Mouse (Mus musculus): Measurements from ENCODE around the gene Gm867. TPM values are rescaled to one million over a fixed set of nuclear protein-coding genes. Genes with fewer than 3 reads are reported as not detected.

Gene Gm867
- not detected in 2 replicates for polyA plus RNA-seq (2012; ENCODE audit: insufficient read depth, low replicate concordance)

GRCm38 (mm10) chr10:75940520-75940919 lies at the start of gene Gm867:
Gene Gm867 (minus strand): TSS chr10:75940672.
- Histone ChIP-seq H3K4me3 (replicated peaks) (no peak within 1 kb of the TSS), H3K36me3 (replicated peaks; ENCODE audit: low read length) (no peaks in the 10 kb centered on the region), H3K27me3 (replicated peaks) (peaks cover 34% of the 10 kb centered on the region), H3K9me3 (no peaks in the 10 kb centered on the region), H3K4me1 (peaks cover 37% of the 10 kb centered on the region)
- TF ChIP-seq FLI1 (IDR thresholded peaks at IDR 0.05; ENCODE audit: low read length) (no peak), GATA1 (IDR thresholded peaks at IDR 0.05; ENCODE audit: borderline replicate concordance, low read length) (no peak)

GRCm38 (mm10) chr10:75979432-75979831 lies 39.0 kb upstream of the Gm867 start:
- Histone ChIP-seq H3K27me3 (replicated peaks) (peaks cover 8% of the 10 kb centered on the region), H3K4me1 (no peaks in the 10 kb centered on the region), H3K36me3 (replicated peaks; ENCODE audit: low read length) (no peaks in the 10 kb centered on the region), H3K9me3 (peaks cover 5% of the 10 kb centered on the region; the same call in 1 of the 2 replicates), H3K4me3 (replicated peaks) (no peak overlapping the region)
- TF ChIP-seq FLI1 (IDR thresholded peaks at IDR 0.05; ENCODE audit: low read length) (no peak), GATA1 (IDR thresholded peaks at IDR 0.05; ENCODE audit: borderline replicate concordance, low read length) (no peak)

- TF ChIP-seq FLI1 (IDR thresholded peaks at IDR 0.05; ENCODE audit: low read length), result no peak
- TF ChIP-seq GATA1 (IDR thresholded peaks at IDR 0.05; ENCODE audit: borderline replicate concordance, low read length), result no peak
- Histone ChIP-seq H3K4me3 (replicated peaks) (no peak overlapping the region), H3K9me3 (peaks cover 9% of the 10 kb centered on the region), H3K27me3 (replicated peaks) (peaks cover 11% of the 10 kb centered on the region), H3K36me3 (replicated peaks; ENCODE audit: low read length) (no peaks in the 10 kb centered on the region), H3K4me1 (no peaks in the 10 kb centered on the region)
Measured at GRCm38 (mm10) chr10:75978835-75979157, 38.3 kb upstream of the Gm867 start.

GRCm38 (mm10) chr10:75978119-75978834 lies 37.8 kb upstream of the Gm867 start:
- TF ChIP-seq GATA1 (IDR thresholded peaks at IDR 0.05; ENCODE audit: borderline replicate concordance, low read length) (no peak), FLI1 (IDR thresholded peaks at IDR 0.05; ENCODE audit: low read length) (no peak)
- H3K4me1 ChIP-seq, result no peaks in the 10 kb centered on the region
- H3K4me3 ChIP-seq (replicated peaks), result no peak overlapping the region
- no peaks in the 10 kb centered on the region for H3K36me3 ChIP-seq (replicated peaks; ENCODE audit: low read length)
- H3K27me3 ChIP-seq (replicated peaks), result peaks cover 11% of the 10 kb centered on the region
- H3K9me3 ChIP-seq, result peaks cover 14% of the 10 kb centered on the region

- Histone ChIP-seq H3K4me1 (no peaks in the 10 kb centered on the region), H3K36me3 (replicated peaks; ENCODE audit: low read length) (no peaks in the 10 kb centered on the region), H3K9me3 (peaks cover 34% of the 10 kb centered on the region), H3K27me3 (replicated peaks) (peaks cover 10% of the 10 kb centered on the region), H3K4me3 (replicated peaks) (no peak overlapping the region)
- TF ChIP-seq GATA1 (IDR thresholded peaks at IDR 0.05; ENCODE audit: borderline replicate concordance, low read length) (no peak), FLI1 (IDR thresholded peaks at IDR 0.05; ENCODE audit: low read length) (no peak)
Measured at GRCm38 (mm10) chr10:75975216-75975615, 34.7 kb upstream of the Gm867 start.

GRCm38 (mm10) chr10:75973846-75974245 lies 33.4 kb upstream of the Gm867 start:
- H3K27me3 ChIP-seq (replicated peaks), result peaks cover 10% of the 10 kb centered on the region
- H3K36me3 ChIP-seq (replicated peaks; ENCODE audit: low read length), result no peaks in the 10 kb centered on the region
- peak overlapping the region; percentile 46 for H3K4me3 ChIP-seq (replicated peaks)

GRCm38 (mm10) chr10:75954381-75954811 lies 13.9 kb upstream of the Gm867 start, which contains the start of gene Gm5134:
Gene Gm5134 (plus strand): TSS chr10:75954514.
- H3K4me1 ChIP-seq, result peaks cover 20% of the 10 kb centered on the region
- TF ChIP-seq GATA1 (IDR thresholded peaks at IDR 0.05; ENCODE audit: borderline replicate concordance, low read length), result no peak
- no peak for TF ChIP-seq FLI1 (IDR thresholded peaks at IDR 0.05; ENCODE audit: low read length)
- no peaks in the 10 kb centered on the region for H3K9me3 ChIP-seq
- peak within 1 kb of the TSS; percentile 83 for H3K4me3 ChIP-seq (replicated peaks)
- H3K27me3 ChIP-seq (replicated peaks), result peaks cover 49% of the 10 kb centered on the region
- H3K36me3 ChIP-seq (replicated peaks; ENCODE audit: low read length), result no peaks in the 10 kb centered on the region

More at GRCm38 (mm10) chr10:75973846-75974245, 33.4 kb upstream of the Gm867 start:
- no peak for TF ChIP-seq FLI1 (IDR thresholded peaks at IDR 0.05; ENCODE audit: low read length)
- H3K4me1 ChIP-seq, result no peaks in the 10 kb centered on the region
- H3K9me3 ChIP-seq, result peaks cover 34% of the 10 kb centered on the region

- peaks cover 20% of the 10 kb centered on the region for H3K4me1 ChIP-seq
- H3K4me3 ChIP-seq (replicated peaks), result peak overlapping the region; percentile 86
- TF ChIP-seq FLI1 (IDR thresholded peaks at IDR 0.05; ENCODE audit: low read length), result no peak
- TF ChIP-seq GATA1 (IDR thresholded peaks at IDR 0.05; ENCODE audit: borderline replicate concordance, low read length), result no peak
- H3K9me3 ChIP-seq, result no peaks in the 10 kb centered on the region
- H3K36me3 ChIP-seq (replicated peaks; ENCODE audit: low read length), result no peaks in the 10 kb centered on the region
- H3K27me3 ChIP-seq (replicated peaks), result peaks cover 68% of the 10 kb centered on the region
Measured at GRCm38 (mm10) chr10:75951424-75952050, 11.1 kb upstream of the Gm867 start.

- TF ChIP-seq GATA1 (IDR thresholded peaks at IDR 0.05; ENCODE audit: borderline replicate concordance, low read length), result no peak
- H3K4me3 ChIP-seq (replicated peaks), result peak overlapping the region; percentile 72
- H3K27me3 ChIP-seq (replicated peaks), result peaks cover 73% of the 10 kb centered on the region
- no peaks in the 10 kb centered on the region for H3K36me3 ChIP-seq (replicated peaks; ENCODE audit: low read length)
- no peaks in the 10 kb centered on the region for H3K9me3 ChIP-seq
- peaks cover 20% of the 10 kb centered on the region for H3K4me1 ChIP-seq
Measured at GRCm38 (mm10) chr10:75950791-75951210, 10.3 kb upstream of the Gm867 start.

All from megakaryocyte, embryonic 14.5 days (primary cell).